Mouse (Mus musculus): ENCODE results near the gene Endou.

The Endou gene

DNA sequence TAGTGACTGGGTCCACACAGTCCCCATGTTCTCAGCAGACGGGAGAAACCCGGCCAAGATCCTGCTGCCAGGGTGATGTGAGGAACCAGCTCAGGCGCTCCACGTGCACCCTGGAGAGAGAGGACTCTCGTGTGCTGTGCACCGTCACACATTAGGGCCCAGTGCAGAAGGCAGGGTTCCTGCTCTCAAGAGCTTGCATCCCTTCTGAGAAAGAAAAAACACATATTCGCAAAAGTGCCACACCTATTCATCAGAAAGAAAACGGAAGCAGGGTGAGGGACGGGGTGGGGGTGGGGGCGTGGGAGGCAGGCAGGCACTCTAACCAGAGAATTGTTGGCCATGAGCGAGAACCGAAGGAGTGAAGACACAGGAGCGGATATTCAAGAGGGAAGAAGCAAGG, 55.2 kb downstream of the Endou start:
- no peak for DNase-seq

DNA sequence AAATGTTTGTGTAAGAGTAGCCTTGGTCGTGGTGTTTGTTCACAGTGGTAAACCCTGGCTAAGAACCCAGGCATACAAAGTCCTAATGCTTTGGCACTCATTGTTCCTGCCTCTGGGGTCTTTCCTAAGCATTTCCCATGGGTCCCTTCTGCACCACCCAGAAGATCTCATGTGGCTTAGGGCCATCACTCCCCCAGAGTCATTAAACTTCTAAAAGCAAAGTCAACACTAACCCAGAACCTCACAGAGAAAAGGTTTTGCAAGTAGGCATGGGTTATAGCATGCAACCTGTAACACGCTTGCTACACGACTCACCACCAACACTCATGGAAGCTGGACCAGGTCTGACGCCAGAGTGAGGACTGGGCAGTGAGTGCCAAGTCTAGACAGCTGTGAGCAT, 56.7 kb downstream of the Endou start:
- DNase-seq = no peak

DNA sequence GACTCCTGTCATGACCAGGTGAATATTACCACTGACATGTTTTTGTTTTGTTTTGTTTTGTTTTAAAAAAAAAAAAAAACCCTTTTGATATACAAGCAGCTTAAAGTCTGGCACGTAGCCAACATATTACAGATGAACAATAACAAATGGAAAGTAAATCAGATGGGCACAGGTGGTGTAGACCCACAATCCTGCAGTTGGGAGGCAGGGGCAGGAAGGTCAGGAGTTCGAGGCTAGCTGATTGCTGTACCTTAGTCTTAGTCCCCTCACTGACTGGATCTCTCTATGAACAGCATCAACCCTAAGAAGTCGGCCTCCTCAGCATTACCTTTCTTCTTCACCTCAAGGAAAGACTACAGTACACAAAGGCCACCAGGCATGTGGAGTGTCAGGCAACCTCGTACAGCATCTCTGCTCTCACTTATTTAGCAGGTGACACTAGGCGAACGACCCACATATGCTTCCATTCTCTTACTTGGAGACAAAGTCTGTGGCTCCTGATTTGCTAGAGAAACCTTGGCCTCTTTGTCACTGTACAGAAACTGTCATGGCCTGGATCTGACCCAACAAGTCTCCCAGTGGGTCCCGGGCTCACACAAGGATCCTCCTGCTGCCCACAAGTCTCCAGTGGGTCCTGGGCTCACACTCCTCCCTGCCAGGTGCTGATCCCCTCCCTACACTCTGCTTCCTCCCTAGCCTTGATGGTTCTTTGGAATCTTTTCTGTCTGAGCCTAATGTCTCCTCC, 57.7 kb downstream of the Endou start:
- DNase-seq = peak; percentile 26

DNA sequence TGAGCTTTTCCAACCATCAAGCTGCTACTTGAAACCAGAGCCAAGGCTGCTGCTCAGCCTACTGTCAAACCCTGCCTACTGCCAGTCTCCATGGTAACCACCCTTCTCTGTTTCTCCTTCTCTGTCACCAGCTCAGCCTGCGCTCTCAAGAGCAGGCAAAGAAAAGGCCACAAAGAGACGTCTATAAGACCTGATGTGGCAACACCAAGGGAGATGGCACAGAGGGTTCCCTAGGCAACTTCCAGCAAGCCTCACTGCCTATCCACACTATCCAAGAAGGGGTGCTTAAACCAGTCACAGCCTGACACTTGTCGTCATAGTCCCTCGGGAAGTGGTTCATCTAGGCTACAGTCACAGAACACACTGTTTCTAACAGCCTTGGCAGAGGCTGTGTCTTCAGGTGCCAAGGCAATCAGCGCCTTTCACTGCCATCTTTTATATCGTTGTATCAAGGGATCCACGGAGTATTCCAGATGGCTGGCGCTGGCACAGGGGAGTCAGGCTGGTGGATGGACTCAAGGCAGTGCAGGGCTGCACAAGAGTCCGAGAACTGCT, 58.9 kb downstream of the Endou start:
- DNase-seq = peak; percentile 80

DNA sequence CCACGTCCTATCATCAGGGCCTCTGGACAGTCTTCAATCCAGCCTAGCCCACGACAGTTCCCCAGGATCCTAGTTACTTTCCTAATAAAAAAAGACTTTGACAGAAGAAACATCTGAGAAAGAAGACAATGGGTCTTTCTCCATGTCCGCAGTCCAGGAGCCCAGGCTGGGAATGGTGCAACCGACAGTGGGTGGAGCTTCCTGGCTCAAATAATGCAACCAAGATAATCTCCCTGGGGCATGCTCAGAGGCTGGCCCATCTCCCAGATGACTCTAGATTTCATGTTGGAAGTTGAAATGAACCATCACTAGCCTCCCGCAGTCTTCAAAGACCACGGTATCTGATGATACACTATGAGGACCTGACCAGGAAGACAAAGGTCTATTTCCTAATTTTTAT, 60.6 kb downstream of the Endou start:
- no peak for DNase-seq

DNA sequence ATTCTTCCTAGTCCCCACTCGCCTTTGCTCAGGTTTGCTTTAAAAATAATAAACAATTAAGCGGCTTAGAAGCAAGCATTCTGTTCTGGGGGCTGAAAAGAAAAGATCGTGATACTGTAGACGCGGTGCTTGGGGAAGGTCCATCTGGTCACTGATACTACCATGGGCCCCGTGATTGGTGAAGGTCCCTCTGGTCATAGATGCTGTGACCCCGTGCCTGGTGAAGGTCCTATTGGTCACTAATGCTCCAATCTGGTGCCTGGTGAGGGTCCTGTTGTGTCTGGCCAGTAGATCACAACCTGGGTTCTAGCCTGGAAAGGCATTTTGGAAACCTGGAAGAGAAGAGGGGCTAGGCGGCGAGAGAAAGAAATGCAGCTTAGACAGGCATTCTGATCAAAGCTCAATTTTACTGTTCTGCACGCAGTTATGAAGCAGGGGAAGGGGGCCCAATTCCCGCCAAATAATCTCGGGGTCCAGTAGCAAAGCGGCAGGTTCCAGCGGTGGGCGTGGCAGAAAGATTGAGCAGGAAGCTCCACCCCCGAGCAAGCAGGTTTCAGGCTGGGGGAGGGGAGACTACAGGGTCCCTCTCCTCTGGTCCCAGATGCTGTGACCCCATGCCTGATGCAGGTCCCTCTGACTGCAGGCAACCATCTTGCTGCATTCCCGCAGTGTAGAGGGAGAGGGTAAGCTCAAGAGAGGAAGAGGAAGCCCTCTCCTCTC, 62.8 kb downstream of the Endou start:
- DNase-seq = peak; percentile 19

DNA sequence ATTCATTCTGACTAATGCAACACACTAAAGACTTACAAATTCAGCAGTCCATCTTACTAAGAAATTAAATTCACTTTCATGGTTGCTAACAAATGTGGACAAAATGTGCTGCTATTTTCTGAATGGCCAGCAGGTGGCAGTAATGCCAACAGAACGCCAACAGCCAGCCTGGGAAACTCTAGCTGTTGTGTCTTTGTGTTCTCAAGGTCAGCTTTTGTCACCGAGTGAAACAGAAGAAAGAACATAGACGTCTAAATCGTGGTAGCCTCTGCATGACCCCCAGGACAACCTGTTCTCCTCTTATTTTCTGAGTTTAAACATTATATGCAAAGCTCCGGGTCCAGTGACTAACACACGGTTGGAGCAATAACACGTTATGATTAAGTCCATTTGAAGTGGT, 63.7 kb downstream of the Endou start:
- peak; percentile 39 for DNase-seq

DNA sequence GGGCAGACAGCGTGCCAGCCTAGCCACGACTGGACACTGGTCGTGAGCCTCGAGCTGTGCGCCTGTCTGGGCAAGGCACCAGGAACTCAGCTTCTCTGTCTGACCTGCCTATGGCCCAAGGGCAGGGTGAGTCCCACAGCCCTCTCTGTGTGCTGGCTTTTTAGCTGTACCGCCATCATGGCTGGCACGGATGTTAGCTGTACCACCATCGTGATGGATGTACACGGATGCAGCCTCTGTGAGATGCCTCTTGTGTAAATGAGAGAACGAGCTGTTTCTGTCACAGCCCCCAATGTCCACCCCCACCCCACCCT, 64.7 kb downstream of the Endou start:
- no peak for DNase-seq

DNA sequence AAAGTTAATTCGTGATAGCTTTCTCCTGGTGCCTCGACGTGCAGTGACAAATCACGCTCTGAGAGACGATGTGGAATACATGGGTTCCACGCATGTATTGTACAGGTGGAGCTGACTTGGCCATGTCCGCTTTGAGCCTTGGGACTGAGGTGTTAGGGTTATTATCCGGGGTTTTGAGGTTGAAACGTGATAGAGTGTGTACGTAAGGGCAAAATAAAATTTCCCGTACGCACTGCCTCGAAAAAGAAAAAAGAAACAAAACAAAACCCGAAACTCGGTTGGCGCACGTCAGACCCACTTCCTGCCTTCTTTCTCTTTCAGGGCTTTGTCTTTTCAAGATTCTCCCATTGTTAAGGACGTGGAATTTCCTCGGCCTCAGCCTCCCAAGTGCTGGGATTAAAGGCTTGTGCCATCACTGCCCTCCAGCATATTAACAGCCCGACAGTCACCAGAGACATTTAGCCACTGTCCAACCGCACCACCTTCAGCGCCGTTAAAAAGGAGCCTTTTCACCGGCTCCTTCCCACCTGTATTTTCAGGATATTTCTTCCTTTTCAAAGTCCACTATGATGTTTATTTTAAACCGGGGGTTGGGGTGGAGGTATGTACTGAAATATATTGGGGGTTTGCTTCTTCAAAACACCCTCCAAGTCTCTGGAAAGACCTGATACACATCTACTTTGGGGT, 65.2 kb downstream of the Endou start:
- DNase-seq = no peak

DNA sequence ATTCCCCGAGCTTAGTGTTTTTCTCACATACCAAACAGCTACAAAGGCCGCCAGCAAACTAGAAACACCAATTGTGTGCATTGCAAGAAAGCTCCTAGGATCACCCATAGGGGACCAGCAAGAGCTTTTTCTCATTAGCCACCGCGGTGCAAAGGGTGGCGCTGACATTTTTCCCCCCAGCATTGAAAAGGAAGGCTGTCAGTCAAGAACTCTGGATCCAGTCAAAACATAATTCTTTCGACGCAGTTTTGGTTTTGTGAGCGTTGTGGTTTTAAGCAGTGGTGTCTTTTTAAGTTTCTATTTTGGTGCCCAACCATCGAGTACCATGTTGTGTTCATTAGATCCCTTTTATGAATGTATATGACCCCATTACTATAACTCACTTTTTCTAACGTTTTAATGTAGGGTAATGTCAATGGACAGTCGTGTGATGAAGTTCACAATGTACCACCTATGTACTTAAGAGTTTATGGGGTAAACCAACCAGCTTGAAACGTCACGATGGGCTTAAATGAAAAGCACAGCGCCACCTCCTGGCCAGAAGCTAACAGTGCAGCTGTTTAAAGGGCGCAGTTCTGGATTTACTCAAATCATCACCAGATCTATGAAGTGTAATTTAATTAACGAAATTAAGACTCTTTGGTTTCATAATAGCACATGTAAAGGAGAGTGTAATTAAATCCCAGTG, 66.0 kb downstream of the Endou start:
- no peak for DNase-seq

DNA sequence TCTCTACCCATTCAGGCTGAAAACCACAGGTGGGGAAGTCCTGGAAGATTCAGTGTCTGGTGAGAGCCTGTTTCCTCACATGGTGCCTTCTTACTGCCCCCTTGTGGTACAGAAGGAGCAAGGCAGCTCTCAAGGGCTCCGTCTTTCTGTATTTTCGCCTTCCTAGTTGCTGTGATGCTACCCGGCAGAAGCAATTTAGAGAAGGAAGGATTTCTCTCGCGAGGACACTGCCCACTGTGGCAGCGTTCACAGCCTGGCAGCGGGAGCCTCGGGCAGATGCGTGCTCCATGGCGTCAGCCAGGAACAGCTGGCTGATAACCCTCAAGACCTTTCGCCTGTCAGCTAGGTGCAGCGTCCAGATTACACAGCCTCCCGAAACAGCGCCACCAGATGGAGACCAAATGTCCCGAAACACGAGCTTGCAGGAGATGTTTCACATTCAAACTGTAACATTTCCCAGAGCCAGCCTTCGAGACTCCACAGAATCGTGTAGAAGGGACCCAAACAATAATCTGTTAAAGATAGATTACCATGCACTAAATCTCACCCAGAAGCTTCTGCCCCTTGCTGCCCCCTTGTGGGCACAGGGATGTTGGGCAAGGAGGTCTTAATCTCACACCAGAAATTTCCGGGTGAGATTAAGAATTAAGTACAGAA, 67.3 kb downstream of the Endou start:
- DNase-seq = peak; percentile 64

Measured in cerebellum, adult 11-12 months (tissue).